Mouse (Mus musculus) liver, embryonic 14.5 days (tissue): ENCODE data around the gene Birc5. TPM values are rescaled to one million over a fixed set of nuclear protein-coding genes. Genes with fewer than 3 reads are reported as not detected.
A peak's percentile ranks its signal among the peaks of the same experiment; 100 is the strongest.

Source experiments
- ATAC-seq: fragments of 200-750 bp; cut with Nextera tagmentation; 2 replicates; pipeline ENCODE4 v1.8.0; 2017; ENCODE audit warnings: moderate number of reproducible peaks, mild to moderate bottlenecking, moderate library complexity; ENCODE audit not compliant: insufficient read depth
- DNase-seq, 3 experiments: peaks; one replicate each; pipeline ENCODE4 v3.0.0-alpha.2; 2012 to 2013; ENCODE audit warnings: low read depth in 3 of 3, low spot score in 3 of 3
- H3K27ac ChIP-seq: fragments of 300-500 bp; sonication (generic); 2 replicates; pipeline ENCODE4 v1.5.1; 2014; ENCODE audit warnings: moderate library complexity, mild to moderate bottlenecking, control low read depth, inconsistent platforms
- H3K27me3 ChIP-seq: fragments of 300-500 bp; sonication (generic); 2 replicates; pipeline ENCODE4 v1.6.1; 2014; ENCODE audit warnings: mild to moderate bottlenecking, low read length, moderate library complexity; ENCODE audit not compliant: control insufficient read depth, insufficient read depth
- H3K36me3 ChIP-seq: fragments of 300-500 bp; sonication (generic); replicated peaks from 2 replicates; pipeline ENCODE4 v1.6.1; 2014; ENCODE audit warnings: low read depth; ENCODE audit not compliant: control insufficient read depth, insufficient read depth
- H3K4me1 ChIP-seq, 2 experiments: fragments of 200-500 bp in 1 of 2; fragments of 300-500 bp in 1 of 2; sonication (generic) in 1 of 2; replicated peaks; 2 replicates each; pipeline ENCODE4 v1.6.1; 2012 to 2014; ENCODE audit warnings: antibody characterized with exemption in 1 of 2, inconsistent platforms in 1 of 2, low read length in 1 of 2; ENCODE audit not compliant: control insufficient read depth in 2 of 2, insufficient read depth in 2 of 2
- H3K4me2 ChIP-seq: fragments of 300-500 bp; sonication (generic); 2 replicates; pipeline ENCODE4 v1.6.1; 2014; ENCODE audit warnings: low read depth, mild to moderate bottlenecking, control low read depth, moderate library complexity
- H3K4me3 ChIP-seq, 2 experiments: fragments of 200-500 bp in 1 of 2; fragments of 300-500 bp in 1 of 2; sonication (generic) in 1 of 2; 2 replicates each; pipeline ENCODE4 v1.5.1; 2012 to 2014; ENCODE audit warnings: low read depth in 2 of 2, low read length in 2 of 2, mild to moderate bottlenecking in 2 of 2, control low read depth in 1 of 2, inconsistent platforms in 1 of 2, moderate library complexity in 1 of 2; ENCODE audit not compliant: insufficient read depth in 1 of 2
- H3K9ac ChIP-seq: fragments of 300-500 bp; sonication (generic); replicated peaks from 2 replicates; pipeline ENCODE4 v1.6.1; 2014; ENCODE audit warnings: mild to moderate bottlenecking, control low read depth, moderate library complexity
- H3K9me3 ChIP-seq: fragments of 300-500 bp; sonication (generic); 2 replicates; pipeline ENCODE4 v1.6.1; 2016; ENCODE audit warnings: low read length, mixed read lengths; ENCODE audit not compliant: control insufficient read depth
- CTCF ChIP-seq: IDR thresholded peaks from 2 replicates; pipeline ENCODE4 v1.5.1; 2016; ENCODE audit warnings: antibody characterized with exemption, low read depth, control low read depth
- EP300 ChIP-seq: IDR thresholded peaks from 2 replicates; pipeline ENCODE4 v1.6.1; 2016; ENCODE audit warnings: antibody characterized with exemption, low read depth
- WGBS: fragments of 180-500 bp; shearing (Covaris S2); extraction: QIAGEN DNeasy Blood & Tissue Kit; methylation state at CpG from one replicate; pipeline ENCODE4 v1.1.7; 2014; ENCODE audit not compliant: insufficient replicate concordance; 5-methylcytosine and 5-hydroxymethylcytosine counted together
- polyA plus RNA-seq, 2 experiments: library from polyadenylated mRNA; depleted of rRNA in 1 of 2; stranded (reverse) in 1 of 2; unstranded in 1 of 2; fragments of >200 nt; fragmentation: Nextera tagmentation in 1 of 2; extraction: Ambion mirVana in 1 of 2; gene quantifications; 2 replicates each; pipeline versions ENCODE4 v1.2.1 to v1.2.3; 2012 to 2014

Gene Birc5
- polyA plus RNA-seq, 2 experiments: 181 to 373 TPM

- no peaks in the 10 kb centered on the region for H3K9me3 ChIP-seq
- ATAC-seq: no peak
- no peak overlapping the region for H3K4me2 ChIP-seq
- H3K4me1 ChIP-seq: peaks cover 0 to under 1% of the 10 kb centered on the region in 2 experiments; a peak in 2 of 4 replicates
- no peaks in the 10 kb centered on the region for H3K27me3 ChIP-seq
- WGBS: 75% methylated on average over 13 of the region's 13 CpGs
- peaks cover 90% of the 10 kb centered on the region for H3K36me3 ChIP-seq
- H3K4me3 ChIP-seq: no peak overlapping the region
- H3K27ac ChIP-seq: no peak overlapping the region
- TF ChIP-seq CTCF (no peak), EP300 (no peak)
- H3K9ac ChIP-seq: no peak overlapping the region
- no peak for DNase-seq
These were observed 32.6 kb upstream of the Birc5 start for GRCm38 (mm10) chr11:117816389-117816996.

DNA sequence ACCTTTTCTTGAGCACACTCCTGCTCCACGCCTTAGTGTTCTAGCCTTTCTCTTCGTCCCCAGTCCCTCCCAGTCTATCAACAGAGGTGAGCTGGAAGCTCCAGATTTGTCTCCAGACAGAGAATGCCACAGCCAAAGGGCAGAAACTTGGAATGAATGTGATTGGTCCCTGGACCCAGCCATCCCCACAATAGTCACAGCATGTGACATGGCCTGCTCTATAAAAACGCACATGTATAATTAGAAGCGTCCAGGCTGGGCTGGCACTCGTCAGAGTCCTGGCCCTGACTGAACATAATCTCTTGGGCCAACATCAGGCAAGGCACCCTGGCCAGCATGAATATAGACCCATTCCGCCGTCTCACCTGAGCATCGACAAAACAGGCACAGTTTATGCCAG, 30.0 kb upstream of the Birc5 start:
- ATAC-seq (no peak), DNase-seq (no peak)
- H3K9me3 ChIP-seq: no peaks in the 10 kb centered on the region
- H3K36me3 ChIP-seq: peaks cover 91% of the 10 kb centered on the region
- H3K4me1 ChIP-seq: peaks cover 8 to 10% of the 10 kb centered on the region in 2 experiments; a peak in 3 of 4 replicates
- H3K27me3 ChIP-seq: no peaks in the 10 kb centered on the region
- no peak overlapping the region for H3K9ac ChIP-seq
- no peak for TF ChIP-seq CTCF
- no peak for TF ChIP-seq EP300
- H3K4me2 ChIP-seq: no peak overlapping the region
- no peak overlapping the region for H3K27ac ChIP-seq
- H3K4me3 ChIP-seq: no peak overlapping the region
- WGBS: 77% methylated on average over 8 of the region's 8 CpGs

DNA sequence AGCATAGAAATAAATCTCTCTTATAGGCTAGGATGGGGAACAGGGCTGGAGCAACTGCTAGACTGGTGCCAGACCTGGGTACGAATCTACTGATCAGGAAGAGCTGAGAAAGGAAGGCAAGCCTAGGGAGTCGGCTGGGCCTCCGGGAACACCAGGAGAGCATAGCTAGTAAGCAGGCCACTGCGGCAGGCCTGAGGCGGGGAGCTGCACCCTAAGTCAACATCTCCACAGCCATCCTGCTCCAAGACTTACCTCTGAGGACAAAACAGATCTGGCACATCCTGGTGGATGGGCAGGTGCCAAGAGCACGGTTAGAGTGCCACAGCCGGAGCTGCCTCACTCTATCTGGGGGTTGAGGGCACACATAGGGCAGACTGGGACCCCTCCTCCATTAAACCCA, 28.9 kb upstream of the Birc5 start:
- Histone ChIP-seq H3K9ac (no peak overlapping the region), H3K4me1 (peaks cover 9 to 14% of the 10 kb centered on the region in 2 experiments; a peak in 3 of 4 replicates), H3K27me3 (no peaks in the 10 kb centered on the region), H3K27ac (no peak overlapping the region), H3K4me2 (no peak overlapping the region), H3K4me3 (no peak overlapping the region), H3K36me3 (peaks cover 83% of the 10 kb centered on the region), H3K9me3 (no peaks in the 10 kb centered on the region)
- no peak for DNase-seq
- 88% methylated on average over 7 of the region's 7 CpGs for WGBS
- TF ChIP-seq EP300 (no peak), CTCF (no peak)
- no peak for ATAC-seq

- TF ChIP-seq CTCF: no peak
- no peak for TF ChIP-seq EP300
- Histone ChIP-seq H3K9ac (no peak overlapping the region), H3K4me1 (peaks cover 14 to 24% of the 10 kb centered on the region in 2 experiments; a peak in 3 of 4 replicates), H3K27ac (no peak overlapping the region), H3K9me3 (no peaks in the 10 kb centered on the region), H3K4me3 (no peak overlapping the region), H3K36me3 (peaks cover 67% of the 10 kb centered on the region), H3K27me3 (no peaks in the 10 kb centered on the region), H3K4me2 (no peak overlapping the region)
- 86% methylated on average over 9 of the region's 9 CpGs for WGBS
- DNase-seq (no peak), ATAC-seq (no peak)
These were observed 27.2 kb upstream of the Birc5 start for GRCm38 (mm10) chr11:117821868-117822267.

DNA sequence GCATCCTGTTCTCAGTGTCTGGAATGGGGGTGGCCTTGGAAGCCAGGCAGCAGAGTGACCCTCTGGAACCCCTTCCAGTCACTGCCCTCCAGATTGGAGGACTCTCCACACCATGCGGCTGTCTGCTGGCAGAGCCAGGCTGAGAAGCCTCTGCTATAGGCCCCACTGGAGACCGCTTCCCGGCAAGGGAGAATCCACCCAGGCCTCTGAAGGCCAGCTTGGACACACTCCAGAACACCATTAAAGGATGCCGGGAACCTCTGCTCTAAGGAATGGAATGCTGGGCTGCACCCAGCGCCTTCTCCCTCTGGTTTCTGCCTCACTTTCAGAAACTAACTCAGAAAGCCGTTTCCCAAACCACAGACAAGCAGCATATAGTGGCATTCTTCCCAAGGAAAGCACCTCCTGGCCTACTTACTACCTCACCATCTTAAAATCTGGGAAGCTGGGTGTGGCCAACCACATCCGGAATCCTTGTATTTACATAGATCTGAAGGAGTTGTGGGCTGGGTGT, 26.3 kb upstream of the Birc5 start:
- ATAC-seq: no peak
- 91% methylated on average over 7 of the region's 7 CpGs for WGBS
- peaks cover 20 to 33% of the 10 kb centered on the region in 2 experiments for H3K4me1 ChIP-seq

More for the DNA sequence above, 26.3 kb upstream of the Birc5 start:
- peak overlapping the region; percentile 90; the same call in 1 of the 2 replicates for H3K4me2 ChIP-seq
- peaks cover 58% of the 10 kb centered on the region for H3K36me3 ChIP-seq
- H3K4me3 ChIP-seq: no peak overlapping the region
- H3K27me3 ChIP-seq: no peaks in the 10 kb centered on the region
- TF ChIP-seq CTCF (no peak), EP300 (no peak)
- no peak overlapping the region for H3K27ac ChIP-seq
- no peak overlapping the region; the same call in 1 of the 2 replicates for H3K9ac ChIP-seq
- DNase-seq: no peak
- H3K9me3 ChIP-seq: no peaks in the 10 kb centered on the region
